Mouse (Mus musculus) heart, embryonic 13.5 days (tissue): ENCODE measurements around the gene Tes3-ps. TPM values are rescaled to one million over a fixed set of nuclear protein-coding genes. Genes with fewer than 3 reads are reported as not detected.

Experiments
- ATAC-seq: fragments of 200-750 bp; cut with Nextera tagmentation; 2 replicates; pipeline ENCODE4 v1.8.0; 2017; ENCODE audit warnings: moderate TSS enrichment; ENCODE audit not compliant: insufficient number of reproducible peaks, low FRiP score, low TSS enrichment; ENCODE audit errors: extremely low read depth
- H3K27ac ChIP-seq: fragments of 300-500 bp; sonication (generic); replicated peaks from 2 replicates; pipeline ENCODE4 v1.5.1; 2015; ENCODE audit warnings: moderate library complexity, mild to moderate bottlenecking, inconsistent platforms
- H3K27me3 ChIP-seq: fragments of 300-500 bp; sonication (generic); replicated peaks from 2 replicates; pipeline ENCODE4 v1.6.1; 2015; ENCODE audit warnings: mild to moderate bottlenecking, inconsistent platforms
- H3K36me3 ChIP-seq: fragments of 300-500 bp; sonication (generic); 2 replicates; pipeline ENCODE4 v1.6.1; 2015; ENCODE audit warnings: mild to moderate bottlenecking, inconsistent platforms
- H3K4me1 ChIP-seq: fragments of 300-500 bp; sonication (generic); 2 replicates; pipeline ENCODE4 v1.6.1; 2015; ENCODE audit warnings: inconsistent platforms
- H3K4me2 ChIP-seq: fragments of 300-500 bp; sonication (generic); 2 replicates; pipeline ENCODE4 v1.6.1; 2015; ENCODE audit warnings: inconsistent platforms, mild to moderate bottlenecking, moderate library complexity
- H3K4me3 ChIP-seq: fragments of 300-500 bp; sonication (generic); 2 replicates; pipeline ENCODE4 v1.5.1; 2015; ENCODE audit warnings: moderate library complexity, mild to moderate bottlenecking, inconsistent platforms
- H3K9ac ChIP-seq: fragments of 300-500 bp; sonication (generic); 2 replicates; pipeline ENCODE4 v1.6.1; 2015; ENCODE audit warnings: inconsistent platforms, mild to moderate bottlenecking, moderate library complexity
- H3K9me3 ChIP-seq: fragments of 300-500 bp; sonication (generic); 2 replicates; pipeline ENCODE4 v1.6.1; 2016; ENCODE audit warnings: inconsistent platforms
- WGBS: fragments of 180-500 bp; shearing (Covaris S2); methylation state at CpG from one replicate; pipeline ENCODE4 v1.1.7; 2015; ENCODE audit warnings: mixed read lengths; 5-methylcytosine and 5-hydroxymethylcytosine counted together
- polyA plus RNA-seq: library from polyadenylated mRNA; unstranded; fragments of >200 nt; fragmentation: Nextera tagmentation; extraction: Ambion mirVana; gene quantifications from 2 replicates; pipeline ENCODE4 v1.2.1, GENCODE M21; 2015

Gene Tes3-ps
- polyA plus RNA-seq, result 0.72 and 1.1 TPM in 2 replicates

DNA sequence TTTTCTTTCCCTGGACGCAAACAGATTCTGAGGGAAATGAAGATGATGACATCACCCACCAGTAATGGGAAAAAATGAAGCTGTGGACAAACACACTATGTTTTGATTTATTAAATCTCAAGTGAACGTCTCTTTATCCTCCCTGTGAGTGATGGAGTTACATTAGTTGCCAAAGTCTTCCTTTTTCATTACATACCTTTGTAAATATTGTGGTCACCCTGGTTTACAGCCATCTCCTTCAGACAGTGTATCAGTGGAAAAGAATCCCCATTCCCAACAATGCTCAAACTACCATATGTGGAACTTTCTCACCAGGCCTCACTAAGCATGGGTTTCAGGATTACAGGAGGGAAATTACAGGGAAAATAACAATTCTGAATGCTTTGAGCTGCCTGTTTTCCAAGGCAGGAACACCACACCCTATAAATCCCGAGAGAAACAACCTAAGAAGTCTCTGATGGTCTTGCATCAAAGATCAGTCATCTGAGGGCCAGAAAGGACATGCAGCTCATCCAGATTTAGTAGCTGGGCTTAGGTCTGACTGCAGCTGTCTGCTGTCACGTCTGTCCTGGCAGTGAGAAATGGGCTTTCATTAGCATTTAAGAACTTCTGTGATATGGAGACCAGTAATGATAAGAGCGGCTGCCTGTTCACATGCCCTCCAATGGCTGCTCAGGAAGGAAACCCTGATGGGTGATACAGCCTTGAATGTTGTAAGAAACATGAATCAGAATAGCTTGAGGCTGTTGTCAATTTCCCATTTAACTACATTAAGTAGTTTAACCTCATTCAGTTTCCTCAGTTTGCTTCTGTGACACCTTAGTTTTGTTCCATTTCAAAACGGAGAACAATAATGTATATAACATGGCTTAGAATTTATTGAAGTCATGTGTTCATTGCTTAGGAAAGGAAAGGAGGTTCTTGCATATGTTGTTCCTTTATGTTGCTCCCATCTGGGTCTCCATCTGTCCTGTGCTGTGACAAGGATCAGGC lies at the start of gene Tes3-ps:
Gene Tes3-ps, plus strand, starts transcription at position 943 of the 993 bp plus-strand sequence.
- peaks cover 15% of the 10 kb centered on the region for H3K4me1 ChIP-seq
- H3K27me3 ChIP-seq, result no peaks in the 10 kb centered on the region
- no peak within 1 kb of the TSS for H3K9ac ChIP-seq
- no peaks in the 10 kb centered on the region for H3K36me3 ChIP-seq
- H3K4me2 ChIP-seq, result peak within 1 kb of the TSS; percentile 14; the same call in 1 of the 2 replicates
- ATAC-seq, result no peak
- H3K9me3 ChIP-seq, result no peaks in the 10 kb centered on the region
- no peak within 1 kb of the TSS for H3K4me3 ChIP-seq
- 38% methylated on average over 6 of the region's 6 CpGs for WGBS
- peak within 1 kb of the TSS; percentile 70 for H3K27ac ChIP-seq

- ATAC-seq, result no peak
- WGBS, result 86% methylated on average over 6 of the region's 6 CpGs
Observed at GRCm38 (mm10) chr13:49444451-49444850, 48.7 kb upstream of the Tes3-ps start.

DNA sequence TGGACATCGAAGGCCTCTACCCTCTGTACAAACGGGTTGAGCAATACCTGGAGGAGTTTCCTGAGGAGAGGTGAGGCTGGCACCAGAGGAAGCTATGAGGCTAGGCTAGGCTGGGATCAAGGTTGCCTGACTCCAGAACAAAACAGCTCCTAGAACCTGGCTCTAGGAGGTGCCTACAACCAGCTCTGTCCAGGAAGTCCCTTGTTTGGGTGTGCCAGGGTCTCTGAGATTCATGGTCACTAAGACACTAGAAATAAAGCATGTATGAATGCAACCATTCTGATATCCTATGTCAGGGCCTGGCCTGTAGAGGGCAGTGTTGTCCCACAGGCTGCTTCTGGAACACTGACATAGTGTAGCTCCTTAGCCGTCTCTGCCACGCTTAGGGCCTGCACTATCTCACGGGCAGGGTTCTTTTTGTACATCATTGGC lies 43.8 kb upstream of the Tes3-ps start:
- Histone ChIP-seq H3K4me3 (no peak overlapping the region), H3K4me2 (no peak overlapping the region), H3K9me3 (no peaks in the 10 kb centered on the region), H3K27ac (no peak overlapping the region), H3K9ac (0 out of 2 replicates have a peak overlapping the region, but pooled peaks have one; percentile 17), H3K36me3 (peaks cover 60% of the 10 kb centered on the region), H3K4me1 (no peaks in the 10 kb centered on the region), H3K27me3 (no peaks in the 10 kb centered on the region)
- no peak for ATAC-seq
- 27% methylated on average over 5 of the region's 5 CpGs for WGBS

More at GRCm38 (mm10) chr13:49444451-49444850, 48.7 kb upstream of the Tes3-ps start:
- H3K9ac ChIP-seq, result no peak overlapping the region
- no peak overlapping the region for H3K4me3 ChIP-seq
- no peak overlapping the region for H3K4me2 ChIP-seq
- 0 out of 2 replicates have a peak, but pooled peaks cover 4% of the 10 kb centered on the region for H3K4me1 ChIP-seq
- no peaks in the 10 kb centered on the region for H3K27me3 ChIP-seq
- H3K36me3 ChIP-seq, result peaks cover 64% of the 10 kb centered on the region
- H3K9me3 ChIP-seq, result no peaks in the 10 kb centered on the region
- H3K27ac ChIP-seq, result no peak overlapping the region

GRCm38 (mm10) chr13:49460276-49460675 lies 32.8 kb upstream of the Tes3-ps start:
- no peak overlapping the region for H3K4me2 ChIP-seq
- no peak for ATAC-seq
- no peaks in the 10 kb centered on the region for H3K9me3 ChIP-seq
- H3K27me3 ChIP-seq, result no peaks in the 10 kb centered on the region
- H3K4me1 ChIP-seq, result no peaks in the 10 kb centered on the region
- 78% methylated on average over 4 of the region's 4 CpGs for WGBS
- no peak overlapping the region for H3K4me3 ChIP-seq
- peaks cover 82% of the 10 kb centered on the region for H3K36me3 ChIP-seq
- no peak overlapping the region for H3K27ac ChIP-seq
- no peak overlapping the region for H3K9ac ChIP-seq

DNA sequence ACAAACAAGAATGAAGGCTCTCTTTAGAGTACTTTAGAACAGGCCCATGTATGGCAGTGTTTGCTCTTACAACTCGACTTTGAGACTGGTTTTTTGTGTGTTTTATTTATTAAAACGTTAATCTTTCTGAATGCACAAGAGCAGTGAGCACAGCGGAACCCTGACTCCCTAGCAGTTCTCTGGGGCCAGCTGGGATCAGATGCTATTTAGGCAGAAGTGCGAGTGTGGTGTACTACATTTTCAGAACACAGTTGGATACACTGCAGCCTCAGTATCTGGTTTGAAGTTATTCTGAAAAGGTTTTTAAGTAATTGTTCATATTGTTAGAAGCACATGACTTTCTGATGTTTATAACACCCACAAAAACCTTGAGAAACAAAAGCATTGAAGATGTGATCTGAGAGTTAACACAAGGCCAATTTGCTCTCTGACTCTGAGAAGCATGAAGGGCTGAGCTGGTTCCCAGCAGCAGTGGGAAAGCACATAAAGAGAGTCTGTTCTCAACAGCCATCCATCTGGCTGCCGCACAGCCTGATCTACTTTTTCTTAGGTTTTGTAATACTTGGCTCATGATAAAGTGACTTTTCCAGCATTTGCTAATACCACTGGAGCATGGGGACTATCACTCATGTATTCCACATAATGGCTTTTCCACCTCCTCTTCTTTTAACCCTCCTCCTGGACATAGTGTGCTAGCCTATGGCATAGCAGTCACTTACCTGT lies 32.3 kb upstream of the Tes3-ps start:
- Histone ChIP-seq H3K4me2 (no peak overlapping the region), H3K9me3 (no peaks in the 10 kb centered on the region), H3K9ac (no peak overlapping the region), H3K27ac (no peak overlapping the region), H3K4me1 (no peaks in the 10 kb centered on the region), H3K27me3 (no peaks in the 10 kb centered on the region), H3K4me3 (no peak overlapping the region), H3K36me3 (peaks cover 86% of the 10 kb centered on the region)
- ATAC-seq, result no peak
- 77% methylated on average over 5 of the region's 5 CpGs for WGBS

DNA sequence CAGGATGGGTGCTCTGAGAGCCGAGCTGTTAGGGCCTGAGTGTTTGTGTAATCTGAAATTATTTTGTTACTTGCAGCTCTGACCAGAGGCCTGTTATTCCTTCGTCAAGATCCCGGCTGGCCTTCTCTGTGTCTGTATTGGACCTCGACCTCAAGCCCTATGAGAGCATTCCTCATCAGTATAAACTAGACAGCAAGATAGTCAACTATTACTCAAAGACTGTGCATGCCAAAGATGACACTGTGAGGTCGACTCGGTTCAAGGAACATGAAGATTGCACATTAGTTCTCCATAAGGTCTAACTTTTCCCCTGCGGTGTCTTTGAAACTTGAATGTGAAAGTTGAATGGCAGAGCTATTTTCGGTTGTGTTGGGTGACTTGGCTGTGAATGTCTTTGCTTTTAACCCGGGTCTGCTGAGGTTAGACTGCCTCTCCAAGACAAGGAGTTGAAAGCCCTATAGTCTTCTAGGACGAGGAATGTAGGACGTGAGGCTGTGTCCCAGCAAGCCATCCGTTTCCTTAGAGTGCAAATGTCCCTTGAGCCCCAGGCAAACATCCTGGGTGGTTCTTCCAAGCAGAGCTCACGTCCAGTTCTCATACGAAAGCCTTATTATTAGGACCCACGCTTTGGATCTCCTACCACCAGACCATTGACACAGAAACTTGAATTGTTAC lies 31.5 kb upstream of the Tes3-ps start:
- Histone ChIP-seq H3K4me3 (no peak overlapping the region), H3K9me3 (no peaks in the 10 kb centered on the region), H3K27me3 (no peaks in the 10 kb centered on the region), H3K4me2 (no peak overlapping the region), H3K9ac (no peak overlapping the region), H3K36me3 (peaks cover 85% of the 10 kb centered on the region), H3K4me1 (no peaks in the 10 kb centered on the region), H3K27ac (no peak overlapping the region)
- ATAC-seq, result no peak
- 79% methylated on average over 15 of the region's 15 CpGs for WGBS

DNA sequence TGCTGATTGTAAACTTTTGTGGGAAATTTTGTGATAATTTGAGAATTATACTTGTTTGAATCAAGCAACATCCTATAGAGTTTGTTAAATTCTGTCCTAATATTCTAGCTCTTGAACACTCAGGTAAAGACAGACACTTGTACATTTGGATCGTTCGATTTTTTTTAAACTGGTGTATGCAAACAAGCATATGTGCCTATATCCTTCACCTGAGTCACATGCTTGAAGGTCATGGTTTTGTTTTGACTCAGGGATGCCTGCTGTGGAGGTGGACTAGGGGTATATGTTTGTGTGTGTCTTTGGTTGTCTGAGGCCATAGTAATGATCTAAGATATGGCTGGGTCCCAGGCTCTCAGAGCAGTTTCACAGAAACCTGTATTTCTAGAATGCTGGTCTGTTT lies 30.2 kb upstream of the Tes3-ps start:
- H3K4me1 ChIP-seq, result peaks cover 4% of the 10 kb centered on the region
- no peaks in the 10 kb centered on the region for H3K9me3 ChIP-seq
- H3K36me3 ChIP-seq, result peaks cover 74% of the 10 kb centered on the region

GRCm38 (mm10) chr13:49465875-49466274 lies 27.2 kb upstream of the Tes3-ps start:
- no peaks in the 10 kb centered on the region for H3K27me3 ChIP-seq
- peaks cover 13% of the 10 kb centered on the region for H3K4me1 ChIP-seq
- H3K9me3 ChIP-seq, result no peaks in the 10 kb centered on the region
- no peak overlapping the region for H3K4me3 ChIP-seq
- WGBS, result 84% methylated on average over 4 of the region's 4 CpGs
- ATAC-seq, result no peak
- peaks cover 49% of the 10 kb centered on the region for H3K36me3 ChIP-seq
- H3K27ac ChIP-seq, result no peak overlapping the region
- H3K9ac ChIP-seq, result no peak overlapping the region
- no peak overlapping the region for H3K4me2 ChIP-seq

More for the DNA sequence above, 30.2 kb upstream of the Tes3-ps start:
- 88% methylated on average over 2 of the region's 2 CpGs for WGBS
- ATAC-seq, result no peak
- H3K4me3 ChIP-seq, result no peak overlapping the region
- H3K27me3 ChIP-seq, result no peaks in the 10 kb centered on the region
- H3K27ac ChIP-seq, result no peak overlapping the region
- H3K4me2 ChIP-seq, result no peak overlapping the region
- no peak overlapping the region for H3K9ac ChIP-seq

DNA sequence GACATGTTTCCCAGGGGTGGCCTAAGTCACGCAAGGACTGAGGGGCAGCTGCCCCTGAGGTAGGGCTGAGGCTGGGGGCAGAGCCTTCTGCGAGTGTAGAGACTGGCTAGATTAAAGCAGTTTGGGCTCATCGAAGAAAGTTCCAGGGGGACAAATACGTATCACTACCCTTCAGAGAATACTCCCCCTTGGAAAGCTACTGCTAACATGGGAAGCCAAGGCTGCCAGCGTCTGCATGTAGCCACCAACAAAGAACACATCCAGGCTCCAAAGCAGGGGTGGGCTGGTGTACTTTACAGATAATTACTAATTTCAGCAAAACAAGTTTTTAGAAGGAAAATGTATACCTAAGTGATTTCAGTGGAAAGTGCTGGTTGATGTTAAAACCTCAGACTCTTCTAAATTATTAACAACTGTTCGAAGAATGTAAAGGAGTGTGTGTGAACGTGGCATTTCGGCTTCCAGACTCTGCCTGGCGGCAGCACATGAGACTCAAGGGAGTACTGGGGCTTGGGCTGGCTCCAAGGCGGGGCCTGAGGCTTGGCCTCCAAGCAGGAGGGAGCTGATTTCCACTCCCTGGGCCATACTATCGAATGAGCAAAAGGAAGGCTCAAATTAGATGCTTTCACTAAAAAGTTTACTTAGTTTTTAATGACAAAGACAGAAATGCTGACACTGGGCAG lies 26.6 kb upstream of the Tes3-ps start:
- WGBS, result 72% methylated on average over 11 of the region's 11 CpGs
- Histone ChIP-seq H3K4me2 (no peak overlapping the region), H3K4me3 (no peak overlapping the region), H3K9me3 (no peaks in the 10 kb centered on the region), H3K9ac (no peak overlapping the region), H3K4me1 (peaks cover 15% of the 10 kb centered on the region), H3K27me3 (no peaks in the 10 kb centered on the region), H3K27ac (peak overlapping the region; percentile 29), H3K36me3 (peaks cover 42% of the 10 kb centered on the region)
- ATAC-seq, result no peak

- H3K9me3 ChIP-seq, result no peaks in the 10 kb centered on the region
- ATAC-seq, result no peak
- WGBS, result 74% methylated on average over 2 of the region's 2 CpGs
Observed at GRCm38 (mm10) chr13:49467585-49467984, 25.5 kb upstream of the Tes3-ps start.

More at GRCm38 (mm10) chr13:49467585-49467984, 25.5 kb upstream of the Tes3-ps start:
- H3K36me3 ChIP-seq, result peaks cover 32% of the 10 kb centered on the region
- no peak overlapping the region for H3K4me3 ChIP-seq
- peaks cover 15% of the 10 kb centered on the region for H3K4me1 ChIP-seq
- H3K27ac ChIP-seq, result no peak overlapping the region
- no peak overlapping the region for H3K9ac ChIP-seq
- H3K4me2 ChIP-seq, result no peak overlapping the region
- H3K27me3 ChIP-seq, result no peaks in the 10 kb centered on the region
